ENCODE assay signal across 16 mouse cellular contexts in genomic region chr5:115037099-115037498, GRCm38 (mm10).
"Had no signal": no experiment of that assay in that cellular context is flagged by ENCODE, and none has a peak within 500 bp of the region (broad histone marks: within the 10 kb centered on the region; RNA-seq: fewer than 3 reads in every experiment).

No protein-coding gene starts in this region.

- H3K4me1 ChIP-seq: midbrain, embryonic 15.5 days; neural tube, embryonic 12.5 days had no signal

- H3K4me3 ChIP-seq: lung, embryonic 15.5 days; midbrain, embryonic 13.5 days; midbrain, embryonic 15.5 days; neural tube, embryonic 12.5 days; stomach, embryonic 15.5 days had no signal

- DNase-seq: lung, adult 2 months; lung, postnatal 14 days; lung, postnatal 36 days; right cerebral cortex, postnatal 14 days; thymus, adult 2 months; thymus, postnatal 25 days; thymus, postnatal 4 days had no signal

- H3K27ac ChIP-seq: lung, embryonic 15.5 days; macrophage; midbrain, embryonic 13.5 days; midbrain, embryonic 15.5 days; neural tube, embryonic 12.5 days; stomach, embryonic 15.5 days; stomach, postnatal 0 days had no signal

- H3K9me3 ChIP-seq: lung, embryonic 15.5 days; midbrain, embryonic 13.5 days; midbrain, embryonic 15.5 days; neural tube, embryonic 12.5 days; stomach, embryonic 15.5 days had no signal

- H3K9ac ChIP-seq: lung, embryonic 15.5 days; midbrain, embryonic 13.5 days; midbrain, embryonic 15.5 days; neural tube, embryonic 12.5 days; stomach, embryonic 15.5 days had no signal

- ATAC-seq: lung, postnatal 0 days; midbrain, embryonic 13.5 days; midbrain, embryonic 15.5 days had no signal

- H3K4me2 ChIP-seq: lung, embryonic 15.5 days; midbrain, embryonic 11.5 days; midbrain, embryonic 13.5 days; midbrain, embryonic 15.5 days; neural tube, embryonic 12.5 days; stomach, embryonic 15.5 days had no signal

- H3K27me3 ChIP-seq: lung, embryonic 15.5 days; midbrain, embryonic 13.5 days; midbrain, embryonic 15.5 days; neural tube, embryonic 12.5 days; stomach, embryonic 15.5 days had no signal

- H3K36me3 ChIP-seq: lung, embryonic 15.5 days; midbrain, embryonic 13.5 days; midbrain, embryonic 15.5 days; neural tube, embryonic 12.5 days; stomach, embryonic 15.5 days had no signal
